Mouse (Mus musculus): Measurements from ENCODE around the gene Gm47841. TPM values are rescaled to one million over a fixed set of nuclear protein-coding genes. Genes with fewer than 3 reads are reported as not detected.

Gm47841 gene
- polyA plus RNA-seq, 1 experiment from 2014 or later = not detected

DNA sequence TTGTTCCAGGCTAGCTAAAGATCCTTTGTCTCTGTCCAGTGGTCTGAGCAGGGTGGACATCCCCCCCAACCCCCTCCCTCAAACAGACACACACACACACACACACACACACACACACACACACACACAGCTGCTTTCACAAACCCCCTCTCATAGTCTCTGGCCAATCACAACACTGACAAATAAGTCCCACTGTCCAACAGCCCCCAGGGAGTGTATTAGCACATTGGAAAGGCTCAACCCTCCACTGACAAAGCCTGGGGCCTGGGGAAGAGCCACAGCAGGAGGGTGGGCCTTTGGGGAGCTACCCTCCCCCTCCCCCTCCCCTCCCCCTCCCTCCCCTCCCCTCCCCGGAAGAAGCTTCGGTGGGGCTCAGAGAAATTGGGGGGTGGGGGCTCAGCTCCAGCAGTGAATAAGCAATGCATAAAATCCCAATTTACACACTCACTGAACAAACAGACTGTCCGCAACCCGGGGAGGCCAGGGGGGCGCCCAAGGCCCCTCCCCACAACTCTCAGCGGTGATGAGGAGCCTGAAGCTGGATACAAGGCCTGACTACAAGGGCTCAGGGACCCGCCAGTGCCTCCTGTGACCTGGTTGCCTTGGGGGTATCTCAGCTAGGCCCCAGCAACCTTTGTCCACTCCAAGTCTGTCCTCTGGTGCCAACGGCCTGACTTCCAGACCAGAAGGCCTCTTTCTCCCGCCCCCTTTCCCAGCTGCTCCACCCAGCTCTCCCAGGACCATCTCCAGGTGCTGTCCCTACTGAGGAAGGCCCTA, 19.9 kb upstream of the Gm47841 start:
- H3K4me3 ChIP-seq (ENCODE audit: low read length) = no peak overlapping the region
- no peaks in the 10 kb centered on the region for H3K9me3 ChIP-seq (ENCODE audit: control insufficient read depth, low read length)
- 42% methylated on average over 7 of the region's 9 CpGs for WGBS
- H3K27me3 ChIP-seq (ENCODE audit: control insufficient read depth, insufficient read depth, low read depth, low read length) = no peaks in the 10 kb centered on the region
- H3K4me2 ChIP-seq (ENCODE audit: low read depth, low read length) = no peak overlapping the region
- no peak for ATAC-seq (ENCODE audit: low read depth)
- H3K36me3 ChIP-seq (ENCODE audit: control insufficient read depth, insufficient read depth, low read length) = no peaks in the 10 kb centered on the region
- peaks cover 65% of the 10 kb centered on the region for H3K4me1 ChIP-seq (replicated peaks; ENCODE audit: control insufficient read depth, insufficient read depth, low read length)
- H3K27ac ChIP-seq (ENCODE audit: low read length) = peak overlapping the region; percentile 73
- peak overlapping the region; percentile 32; the same call in 1 of the 2 replicates for H3K9ac ChIP-seq (ENCODE audit: low read length)

GRCm38 (mm10) chr15:101066364-101066847, 19.2 kb upstream of the Gm47841 start:
- H3K4me2 ChIP-seq (ENCODE audit: low read depth, low read length) = no peak overlapping the region
- H3K9me3 ChIP-seq (ENCODE audit: control insufficient read depth, low read length) = no peaks in the 10 kb centered on the region
- H3K27me3 ChIP-seq (ENCODE audit: control insufficient read depth, insufficient read depth, low read depth, low read length) = no peaks in the 10 kb centered on the region
- no peak for ATAC-seq (ENCODE audit: low read depth)
- H3K27ac ChIP-seq (ENCODE audit: low read length) = no peak overlapping the region
- 48% methylated on average over 6 of the region's 6 CpGs for WGBS
- no peaks in the 10 kb centered on the region for H3K36me3 ChIP-seq (ENCODE audit: control insufficient read depth, insufficient read depth, low read length)
- 0 out of 2 replicates have a peak overlapping the region, but pooled peaks have one; percentile 33 for H3K9ac ChIP-seq (ENCODE audit: low read length)
- no peak overlapping the region for H3K4me3 ChIP-seq (ENCODE audit: low read length)
- H3K4me1 ChIP-seq (replicated peaks; ENCODE audit: control insufficient read depth, insufficient read depth, low read length) = peaks cover 60% of the 10 kb centered on the region

GRCm38 (mm10) chr15:101065069-101065468, 17.9 kb upstream of the Gm47841 start:
- Histone ChIP-seq H3K9me3 (ENCODE audit: control insufficient read depth, low read length) (no peaks in the 10 kb centered on the region), H3K27ac (ENCODE audit: low read length) (no peak overlapping the region), H3K27me3 (ENCODE audit: control insufficient read depth, insufficient read depth, low read depth, low read length) (no peaks in the 10 kb centered on the region), H3K4me3 (ENCODE audit: low read length) (no peak overlapping the region), H3K4me1 (replicated peaks; ENCODE audit: control insufficient read depth, insufficient read depth, low read length) (peaks cover 47% of the 10 kb centered on the region), H3K36me3 (ENCODE audit: control insufficient read depth, insufficient read depth, low read length) (no peaks in the 10 kb centered on the region), H3K4me2 (ENCODE audit: low read depth, low read length) (no peak overlapping the region), H3K9ac (ENCODE audit: low read length) (no peak overlapping the region)
- WGBS = 37% methylated on average over 6 of the region's 6 CpGs
- no peak for ATAC-seq (ENCODE audit: low read depth)

- H3K4me1 ChIP-seq (replicated peaks; ENCODE audit: control insufficient read depth, insufficient read depth, low read length) = peaks cover 5% of the 10 kb centered on the region
- peaks cover 5% of the 10 kb centered on the region for H3K27me3 ChIP-seq (ENCODE audit: control insufficient read depth, insufficient read depth, low read depth, low read length)
- H3K4me2 ChIP-seq (ENCODE audit: low read depth, low read length) = no peak overlapping the region
- no peaks in the 10 kb centered on the region for H3K36me3 ChIP-seq (ENCODE audit: control insufficient read depth, insufficient read depth, low read length)
- H3K4me3 ChIP-seq (ENCODE audit: low read length) = no peak overlapping the region
- ATAC-seq (ENCODE audit: low read depth) = no peak
- no peaks in the 10 kb centered on the region for H3K9me3 ChIP-seq (ENCODE audit: control insufficient read depth, low read length)
- WGBS = 73% methylated on average over 11 of the region's 11 CpGs
- H3K27ac ChIP-seq (ENCODE audit: low read length) = no peak overlapping the region
- H3K9ac ChIP-seq (ENCODE audit: low read length) = no peak overlapping the region
These were observed 13.2 kb upstream of the Gm47841 start for GRCm38 (mm10) chr15:101060280-101060852.

DNA sequence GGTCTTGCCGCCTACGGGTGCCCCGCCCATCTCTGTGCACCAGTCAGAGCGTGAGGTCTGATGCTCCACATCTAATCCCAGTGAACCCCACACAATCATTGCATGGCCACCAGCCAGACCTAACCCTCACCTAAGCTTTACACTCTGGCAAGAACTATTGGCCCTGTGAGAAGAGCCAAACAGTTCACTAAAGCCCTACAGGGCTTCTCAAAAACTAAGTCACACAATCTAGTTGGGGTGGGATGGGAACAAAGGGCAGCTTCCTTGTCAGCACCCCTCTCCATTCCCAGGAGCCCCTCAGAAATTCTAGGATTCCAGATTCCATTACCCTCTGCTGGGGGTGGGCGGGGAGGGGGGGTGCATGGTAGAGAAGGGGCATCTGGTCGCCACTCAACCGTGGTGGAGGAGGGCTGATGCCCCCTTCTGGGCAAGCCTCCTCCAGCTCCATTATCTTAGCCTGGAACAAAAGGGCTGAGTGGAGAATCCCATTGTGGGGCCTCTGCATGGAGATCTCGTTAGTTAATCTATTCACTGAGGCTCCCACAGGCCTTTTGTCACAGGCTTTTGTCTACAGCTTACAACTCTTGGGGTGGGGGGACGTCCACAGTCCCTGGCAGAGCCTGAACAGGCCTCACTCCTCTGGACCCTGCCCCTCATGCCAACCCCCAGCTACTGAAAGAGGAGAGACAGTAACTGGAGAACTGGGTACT, 12.5 kb upstream of the Gm47841 start:
- Histone ChIP-seq H3K9me3 (ENCODE audit: control insufficient read depth, low read length) (no peaks in the 10 kb centered on the region), H3K4me1 (replicated peaks; ENCODE audit: control insufficient read depth, insufficient read depth, low read length) (no peaks in the 10 kb centered on the region), H3K27ac (ENCODE audit: low read length) (no peak overlapping the region), H3K9ac (ENCODE audit: low read length) (no peak overlapping the region), H3K4me3 (ENCODE audit: low read length) (no peak overlapping the region), H3K36me3 (ENCODE audit: control insufficient read depth, insufficient read depth, low read length) (no peaks in the 10 kb centered on the region), H3K27me3 (ENCODE audit: control insufficient read depth, insufficient read depth, low read depth, low read length) (peaks cover 11% of the 10 kb centered on the region), H3K4me2 (ENCODE audit: low read depth, low read length) (no peak overlapping the region)
- ATAC-seq (ENCODE audit: low read depth) = no peak
- 62% methylated on average over 9 of the region's 9 CpGs for WGBS

DNA sequence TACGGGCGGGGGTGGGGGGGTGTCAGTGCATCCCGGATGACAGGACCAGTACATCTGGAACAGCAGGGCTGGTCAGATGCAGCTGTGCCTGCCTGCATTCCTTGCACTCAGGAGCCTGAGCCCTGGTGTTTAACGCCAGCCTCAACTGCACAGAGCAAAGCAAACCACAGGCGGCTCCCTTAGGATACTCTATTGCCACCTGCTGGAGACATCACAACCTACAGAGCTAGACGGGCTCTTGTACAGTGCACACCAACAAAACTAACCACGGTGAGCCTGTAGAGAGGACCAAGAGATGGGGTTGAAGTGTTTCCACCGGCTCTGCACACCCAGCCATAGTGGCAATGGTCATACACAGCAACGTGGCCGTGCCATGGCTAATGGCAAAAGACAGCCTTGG, 9.0 kb upstream of the Gm47841 start:
- peaks cover 3% of the 10 kb centered on the region; the same call in 1 of the 2 replicates for H3K36me3 ChIP-seq (ENCODE audit: control insufficient read depth, insufficient read depth, low read length)
- H3K27ac ChIP-seq (ENCODE audit: low read length) = no peak overlapping the region
- peaks cover 45% of the 10 kb centered on the region for H3K27me3 ChIP-seq (ENCODE audit: control insufficient read depth, insufficient read depth, low read depth, low read length)
- no peak overlapping the region for H3K9ac ChIP-seq (ENCODE audit: low read length)
- H3K9me3 ChIP-seq (ENCODE audit: control insufficient read depth, low read length) = no peaks in the 10 kb centered on the region
- H3K4me3 ChIP-seq (ENCODE audit: low read length) = no peak overlapping the region
- WGBS = 41% methylated on average over 10 of the region's 10 CpGs
- H3K4me1 ChIP-seq (replicated peaks; ENCODE audit: control insufficient read depth, insufficient read depth, low read length) = peaks cover 7% of the 10 kb centered on the region
- H3K4me2 ChIP-seq (ENCODE audit: low read depth, low read length) = no peak overlapping the region
- ATAC-seq (ENCODE audit: low read depth) = peak; percentile 72

DNA sequence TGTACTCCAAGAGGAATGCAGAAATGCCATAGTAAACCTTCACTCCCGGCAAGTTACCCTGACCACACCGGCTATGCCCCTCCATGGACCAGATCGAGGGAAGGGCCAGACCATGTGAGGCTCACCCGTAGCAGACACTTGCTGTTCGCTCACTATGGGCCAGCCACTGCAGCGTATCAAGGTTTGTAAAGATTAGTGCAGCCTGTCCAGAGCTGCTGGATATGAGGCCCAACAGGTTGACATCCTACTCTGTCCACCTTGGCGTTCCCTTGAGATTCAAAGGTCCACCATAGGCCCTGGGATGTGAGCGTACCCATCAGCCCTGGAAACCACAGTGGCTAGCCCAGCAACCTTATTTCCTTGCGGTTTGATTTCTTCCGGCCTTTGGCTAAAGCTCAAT, 7.3 kb upstream of the Gm47841 start:
- H3K4me3 ChIP-seq (ENCODE audit: low read length) = no peak overlapping the region
- no peaks in the 10 kb centered on the region for H3K9me3 ChIP-seq (ENCODE audit: control insufficient read depth, low read length)
- H3K4me2 ChIP-seq (ENCODE audit: low read depth, low read length) = no peak overlapping the region
- peaks cover 57% of the 10 kb centered on the region for H3K27me3 ChIP-seq (ENCODE audit: control insufficient read depth, insufficient read depth, low read depth, low read length)
- H3K9ac ChIP-seq (ENCODE audit: low read length) = no peak overlapping the region
- no peak overlapping the region for H3K27ac ChIP-seq (ENCODE audit: low read length)
- H3K36me3 ChIP-seq (ENCODE audit: control insufficient read depth, insufficient read depth, low read length) = peaks cover 3% of the 10 kb centered on the region; the same call in 1 of the 2 replicates
- H3K4me1 ChIP-seq (replicated peaks; ENCODE audit: control insufficient read depth, insufficient read depth, low read length) = peaks cover 7% of the 10 kb centered on the region
- ATAC-seq (ENCODE audit: low read depth) = no peak
- WGBS = 80% methylated on average over 10 of the region's 10 CpGs

- Histone ChIP-seq H3K9me3 (ENCODE audit: control insufficient read depth, low read length) (no peaks in the 10 kb centered on the region), H3K36me3 (ENCODE audit: control insufficient read depth, insufficient read depth, low read length) (peaks cover 3% of the 10 kb centered on the region; the same call in 1 of the 2 replicates), H3K27ac (ENCODE audit: low read length) (no peak overlapping the region), H3K27me3 (ENCODE audit: control insufficient read depth, insufficient read depth, low read depth, low read length) (peaks cover 60% of the 10 kb centered on the region), H3K4me3 (ENCODE audit: low read length) (peak overlapping the region; percentile 40), H3K4me2 (ENCODE audit: low read depth, low read length) (peak overlapping the region; percentile 56), H3K4me1 (replicated peaks; ENCODE audit: control insufficient read depth, insufficient read depth, low read length) (peaks cover 7% of the 10 kb centered on the region), H3K9ac (ENCODE audit: low read length) (peak overlapping the region; percentile 33)
- WGBS = 20% methylated on average over 54 of the region's 65 CpGs
- no peak for ATAC-seq (ENCODE audit: low read depth)
These were observed 6.7 kb upstream of the Gm47841 start for GRCm38 (mm10) chr15:101053832-101054459.

All from lung, embryonic 16.5 days (tissue).